Mouse (Mus musculus) C2C12 (cell line): ENCODE data around the gene Mydgf. TPM values are rescaled to one million over a fixed set of nuclear protein-coding genes. Genes with fewer than 3 reads are reported as not detected.
A peak's percentile ranks its signal among the peaks of the same experiment; 100 is the strongest.

Experiments used
- H3K27me3 ChIP-seq: one replicate; pipeline ENCODE4 v1.6.1; 2011; ENCODE audit not compliant: control insufficient read depth, insufficient read depth, insufficient read length
- H3K36me3 ChIP-seq: one replicate; pipeline ENCODE4 v1.6.1; 2011; ENCODE audit not compliant: control insufficient read depth, insufficient read depth
- H3K4me3 ChIP-seq: one replicate; pipeline ENCODE4 v1.5.1; 2011; ENCODE audit warnings: mild to moderate bottlenecking, control low read depth; ENCODE audit not compliant: poor library complexity, insufficient read depth, severe bottlenecking
- H3K79me2 ChIP-seq: one replicate; pipeline ENCODE4 v1.6.1; 2011; ENCODE audit not compliant: control insufficient read depth, insufficient read depth
- H3K79me3 ChIP-seq: one replicate; pipeline ENCODE4 v1.6.1; 2011; ENCODE audit warnings: low read depth, control low read depth
- H3ac ChIP-seq: one replicate; pipeline ENCODE3; 2011; ENCODE audit warnings: low read depth; ENCODE audit not compliant: control insufficient read depth, insufficient read length
- CEBPB ChIP-seq: IDR thresholded peaks from one replicate; pipeline ENCODE4 v1.6.1; 2011; ENCODE audit warnings: low read depth, mild to moderate bottlenecking, control low read depth, moderate library complexity
- CTCF ChIP-seq: IDR thresholded peaks from one replicate; pipeline ENCODE4 v1.5.1; 2011; ENCODE audit not compliant: control insufficient read depth, insufficient read depth, insufficient read length
- FOSL1 ChIP-seq: IDR thresholded peaks from one replicate; pipeline ENCODE4 v1.8.0; 2011; ENCODE audit warnings: mild to moderate bottlenecking, low read length; ENCODE audit not compliant: poor library complexity, insufficient read depth, severe bottlenecking
- MAX ChIP-seq: IDR thresholded peaks from one replicate; pipeline ENCODE4 v1.6.1; 2011; ENCODE audit warnings: mild to moderate bottlenecking, control low read depth
- MYOD1 ChIP-seq: IDR thresholded peaks from one replicate; pipeline ENCODE4 v1.6.1; 2011; ENCODE audit warnings: low read depth; ENCODE audit not compliant: control insufficient read depth, insufficient read length
- MYOG ChIP-seq: IDR thresholded peaks from one replicate; pipeline ENCODE4 v1.6.1; 2011; ENCODE audit not compliant: control insufficient read depth, insufficient read length; ENCODE audit errors: extremely low read depth
- USF1 ChIP-seq: IDR thresholded peaks from one replicate; pipeline ENCODE4 v1.6.1; 2011; ENCODE audit warnings: low read depth, mild to moderate bottlenecking, control low read depth, moderate library complexity
- polyA plus RNA-seq: library from polyadenylated mRNA; unstranded; fragments of >200 nt; fragmentation: generic; extraction: Trizol; gene quantifications from one replicate; pipeline ENCODE4 v1.2.1, GENCODE M21; 2012; ENCODE audit warnings: missing spikeins

The Mydgf gene
- polyA plus RNA-seq, 1 experiment, result 106 TPM

DNA sequence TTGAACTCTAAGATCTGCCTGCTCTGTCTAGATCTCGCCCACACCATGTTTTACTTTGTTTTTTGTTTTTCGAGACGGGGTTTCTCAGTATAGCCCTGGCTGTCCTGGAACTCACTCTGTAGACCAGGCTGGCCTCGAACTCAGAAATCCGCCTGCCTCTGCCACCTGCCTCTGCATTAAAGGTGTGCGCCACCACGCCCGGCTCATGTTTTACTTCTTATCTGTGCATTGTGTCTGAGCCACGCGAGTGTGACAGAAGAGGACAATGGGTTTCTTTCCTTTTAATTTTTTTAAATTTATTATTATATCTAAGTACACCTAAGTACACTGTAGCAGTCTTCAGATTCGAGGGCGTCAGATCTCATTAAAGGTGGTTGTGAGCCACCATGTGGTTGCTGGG, 35.5 kb upstream of the Mydgf start:
- peaks cover 13% of the 10 kb centered on the region for H3K79me3 ChIP-seq
- H3K79me2 ChIP-seq, result peaks cover 43% of the 10 kb centered on the region
- H3ac ChIP-seq, result peak overlapping the region; percentile 60
- H3K4me3 ChIP-seq, result peak overlapping the region; percentile 60
- no peak for TF ChIP-seq CTCF
- no peak for TF ChIP-seq MYOD1
- TF ChIP-seq MYOG, result no peak
- no peak for TF ChIP-seq FOSL1
- no peak for TF ChIP-seq MAX
- TF ChIP-seq USF1, result no peak
- TF ChIP-seq CEBPB, result no peak
- no peaks in the 10 kb centered on the region for H3K36me3 ChIP-seq
- no peaks in the 10 kb centered on the region for H3K27me3 ChIP-seq

DNA sequence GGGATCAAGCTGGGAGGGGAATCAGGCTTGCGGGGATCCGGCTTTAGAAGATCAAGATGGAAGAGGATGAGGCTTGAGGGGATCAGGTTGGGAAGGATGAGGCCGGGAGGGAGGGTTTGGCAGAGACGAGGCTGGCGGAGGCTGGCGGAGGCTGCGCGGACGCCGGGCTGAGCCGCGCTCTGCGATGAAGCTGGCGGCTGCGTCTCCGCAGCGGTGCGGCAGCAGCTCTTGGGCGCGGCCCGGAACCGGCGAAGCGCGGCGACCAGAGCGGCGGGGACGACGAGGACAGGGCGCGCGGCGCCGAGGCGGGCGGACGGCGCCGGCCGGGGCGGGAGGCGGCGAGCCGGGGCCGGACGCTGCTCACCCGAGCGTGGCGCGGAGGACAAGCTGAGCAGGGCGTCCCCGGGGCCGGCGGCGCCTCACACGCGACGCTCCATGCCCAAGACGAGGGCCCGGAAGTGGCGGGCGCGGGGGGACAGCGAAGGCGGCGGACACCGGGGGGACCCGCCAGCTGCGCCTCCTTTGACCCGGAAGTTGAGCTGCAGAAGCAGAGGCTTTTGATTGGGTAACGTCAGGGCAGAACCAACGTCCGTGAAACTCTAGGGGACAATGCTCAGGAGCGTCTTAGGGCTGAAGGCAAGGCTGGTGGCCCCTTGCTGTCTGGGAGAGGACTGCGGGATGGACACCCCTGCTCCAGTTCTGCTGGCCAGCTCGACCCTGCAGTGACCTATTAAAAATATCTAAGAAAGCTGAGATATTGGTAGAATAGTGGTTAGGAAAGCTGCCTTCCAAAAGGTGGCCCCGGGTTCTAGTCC, 34.9 kb upstream of the Mydgf start, which contains the start of gene Dpp9:
TSS of gene Dpp9 (minus strand) at position 529 of the 815 bp plus-strand sequence.
- H3K4me3 ChIP-seq, result peak within 1 kb of the TSS; percentile 60
- TF ChIP-seq CEBPB (peak; percentile 58), MYOG (no peak), MAX (peak; percentile 16), FOSL1 (no peak)

DNA sequence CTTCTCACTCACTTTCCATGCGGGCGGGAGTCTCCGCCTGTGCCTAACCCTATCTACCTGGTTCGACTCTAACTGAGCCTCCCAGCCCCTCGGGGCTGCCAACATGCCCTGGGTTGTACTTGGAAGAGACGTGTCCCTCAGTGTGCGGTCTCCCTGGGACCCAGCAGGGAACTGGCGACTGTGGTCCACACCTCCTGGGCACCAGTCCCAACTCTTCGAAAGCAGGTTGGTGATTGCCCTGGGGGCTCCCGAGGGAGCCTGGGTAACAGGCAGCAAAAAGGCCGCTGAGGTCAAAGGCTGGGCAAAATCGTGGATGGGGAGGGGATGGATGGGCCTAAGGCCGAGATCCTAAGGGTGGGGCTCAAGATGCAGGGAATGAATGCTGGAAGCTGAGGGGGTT, 34.0 kb upstream of the Mydgf start:
- Histone ChIP-seq H3K79me3 (peaks cover 13% of the 10 kb centered on the region), H3K36me3 (no peaks in the 10 kb centered on the region), H3K79me2 (peaks cover 57% of the 10 kb centered on the region), H3ac (peak overlapping the region; percentile 86), H3K27me3 (no peaks in the 10 kb centered on the region), H3K4me3 (peak overlapping the region; percentile 60)
- TF ChIP-seq CEBPB (no peak), MAX (no peak), MYOD1 (no peak)

More for the DNA sequence above, 34.9 kb upstream of the Mydgf start, which contains the start of gene Dpp9:
- Histone ChIP-seq H3K79me3 (peaks cover 13% of the 10 kb centered on the region), H3K79me2 (peaks cover 49% of the 10 kb centered on the region), H3K36me3 (no peaks in the 10 kb centered on the region), H3ac (peak within 1 kb of the TSS; percentile 86), H3K27me3 (no peaks in the 10 kb centered on the region)

DNA sequence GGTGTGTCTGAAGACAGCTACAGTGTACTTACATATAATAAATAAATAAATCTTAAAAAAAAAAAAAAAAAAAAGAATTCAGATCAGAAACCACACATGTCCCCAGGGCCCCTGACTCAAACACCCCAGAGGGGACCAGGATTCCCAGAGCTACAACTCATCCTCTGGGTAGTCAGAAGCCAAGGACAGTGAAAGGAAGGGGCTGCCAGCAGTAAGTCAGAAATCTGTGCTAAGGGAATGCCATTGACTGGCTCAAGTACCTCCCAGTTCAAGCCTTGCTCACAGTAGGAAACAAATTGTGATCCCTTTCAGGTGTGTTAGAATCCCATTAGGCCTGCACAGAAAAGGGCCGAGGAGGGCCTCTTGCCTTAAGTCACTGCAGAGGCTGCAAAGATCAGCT, 30.5 kb upstream of the Mydgf start:
- H3K79me2 ChIP-seq, result peaks cover 59% of the 10 kb centered on the region
- H3K27me3 ChIP-seq, result no peaks in the 10 kb centered on the region
- no peak overlapping the region for H3ac ChIP-seq
- TF ChIP-seq MYOG (no peak), CTCF (no peak), USF1 (no peak), CEBPB (no peak), MAX (no peak), FOSL1 (no peak), MYOD1 (no peak)
- peaks cover 28% of the 10 kb centered on the region for H3K36me3 ChIP-seq
- H3K79me3 ChIP-seq, result peaks cover 13% of the 10 kb centered on the region
- no peak overlapping the region for H3K4me3 ChIP-seq

DNA sequence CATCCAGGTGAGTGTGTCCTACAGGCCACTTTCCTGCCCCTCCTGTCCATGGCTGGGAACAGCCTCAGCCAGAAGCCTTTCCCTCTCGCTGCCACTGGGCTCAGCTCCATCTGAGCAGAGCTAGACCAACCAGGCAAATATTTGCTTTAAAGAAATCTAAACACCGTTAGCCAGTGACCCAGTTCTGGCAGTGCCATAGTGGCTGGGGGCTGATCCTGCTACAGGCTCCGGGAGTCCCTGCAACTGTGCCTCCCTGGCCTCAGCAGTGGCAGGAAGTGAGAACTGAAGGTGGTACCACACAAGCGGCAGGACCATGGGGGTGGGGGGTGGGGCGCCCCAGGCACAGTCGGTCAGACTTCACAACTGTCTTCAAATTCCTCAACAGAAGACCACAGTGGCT, 29.0 kb upstream of the Mydgf start:
- no peak overlapping the region for H3K4me3 ChIP-seq
- H3K36me3 ChIP-seq, result peaks cover 42% of the 10 kb centered on the region

DNA sequence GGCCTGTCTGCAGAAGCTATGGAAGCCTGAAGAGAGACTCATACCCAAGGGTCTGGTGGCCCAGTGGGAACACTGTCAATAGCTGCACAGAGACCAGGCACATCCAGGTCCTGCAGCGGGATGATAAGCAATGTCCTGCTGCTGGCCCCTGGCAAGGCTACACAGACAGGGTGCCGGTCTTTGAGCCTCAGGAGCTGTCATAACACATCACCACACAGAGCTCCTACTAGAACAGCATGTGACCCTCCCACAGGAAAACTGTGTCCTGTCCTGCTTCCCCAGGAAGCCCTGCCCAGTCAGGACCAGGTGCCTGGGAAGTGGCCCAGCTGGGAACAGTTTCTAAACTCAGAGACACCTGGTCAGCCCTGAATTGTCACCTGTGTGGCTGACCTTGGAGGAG, 27.4 kb upstream of the Mydgf start:
- Histone ChIP-seq H3K27me3 (no peaks in the 10 kb centered on the region), H3K79me2 (peaks cover 35% of the 10 kb centered on the region), H3ac (no peak overlapping the region), H3K79me3 (peaks cover 5% of the 10 kb centered on the region), H3K36me3 (peaks cover 44% of the 10 kb centered on the region), H3K4me3 (no peak overlapping the region)
- TF ChIP-seq MYOD1, result no peak

More for the DNA sequence above, 29.0 kb upstream of the Mydgf start:
- H3ac ChIP-seq, result no peak overlapping the region
- no peak for TF ChIP-seq USF1
- no peaks in the 10 kb centered on the region for H3K27me3 ChIP-seq
- peaks cover 8% of the 10 kb centered on the region for H3K79me3 ChIP-seq
- peaks cover 51% of the 10 kb centered on the region for H3K79me2 ChIP-seq
